Mouse (Mus musculus): Measurements from ENCODE around the gene Wdr27. TPM values are rescaled to one million over a fixed set of nuclear protein-coding genes. Genes with fewer than 3 reads are reported as not detected.

Wdr27 gene
- polyA plus RNA-seq, 2 experiments from 2014 or later = 0.57 TPM; not detected in 1

GRCm38 (mm10) chr17:14817975-14818374 is 125.0 kb downstream of the Wdr27 start:
- no peak for ATAC-seq

- ATAC-seq = no peak
Measured at GRCm38 (mm10) chr17:14816107-14816506, 126.9 kb downstream of the Wdr27 start.

GRCm38 (mm10) chr17:14815304-14815703 is 127.7 kb downstream of the Wdr27 start:
- no peak for ATAC-seq

- no peak for ATAC-seq
Measured at GRCm38 (mm10) chr17:14812631-14813030, 130.3 kb downstream of the Wdr27 start.

GRCm38 (mm10) chr17:14812033-14812432 is 130.9 kb downstream of the Wdr27 start:
- ATAC-seq = no peak

GRCm38 (mm10) chr17:14806808-14807207 is 136.2 kb downstream of the Wdr27 start:
- no peak for ATAC-seq

GRCm38 (mm10) chr17:14799243-14799642 is 143.7 kb downstream of the Wdr27 start:
- no peak for ATAC-seq

- ATAC-seq = no peak
Measured at GRCm38 (mm10) chr17:14795074-14795473, 147.9 kb downstream of the Wdr27 start.

- ATAC-seq = no peak
Measured at GRCm38 (mm10) chr17:14779356-14779755, 163.6 kb downstream of the Wdr27 start.

GRCm38 (mm10) chr17:14771339-14771738 is 171.6 kb downstream of the Wdr27 start:
- no peak for ATAC-seq

GRCm38 (mm10) chr17:14770377-14770776 is 172.6 kb downstream of the Wdr27 start:
- ATAC-seq = no peak

Other genes starting within 250 kb of the Wdr27 start
- gene Thbs2, start 248.9 kb downstream of the Wdr27 start, polyA plus RNA-seq (2017; shearing (Covaris generic)) = not detected
- 10 to 100 TPM; 18.3 to 19.1 TPM for gene 1600012H06Rik, start within 50 bp of the Wdr27 start, polyA plus RNA-seq (2017; shearing (Covaris generic))
- gene Phf10, start 18.1 kb upstream of the Wdr27 start, polyA plus RNA-seq (2017; shearing (Covaris generic)) = 10 to 100 TPM; 12.0 to 15.2 TPM
- 10 to 100 TPM; 43.4 to 66.1 TPM for gene 9030025P20Rik, start 35.3 kb upstream of the Wdr27 start, polyA plus RNA-seq (2017; shearing (Covaris generic))
- gene Gm3417, start 35.6 kb upstream of the Wdr27 start, polyA plus RNA-seq (2017; shearing (Covaris generic)) = 1 to 10 TPM; 3.1 to 3.3 TPM
- 10 to 100 TPM in 1 of 2 experiments, 1 to 10 TPM in 1; 5.6 to 10.9 TPM for gene Gm3435, start 67.0 kb upstream of the Wdr27 start, polyA plus RNA-seq (2017; shearing (Covaris generic))
- 100 to 1,000 TPM; 102 to 158 TPM for gene Ermard, start 98.0 kb upstream of the Wdr27 start, polyA plus RNA-seq (2017; shearing (Covaris generic))
- gene Tcte3, start 98.3 kb upstream of the Wdr27 start, polyA plus RNA-seq (2017; shearing (Covaris generic)) = 1 to 10 TPM in 1 of 2 experiments, not detected in 1; 5.5 TPM
- 1 to 10 TPM; 2.1 to 4.7 TPM for gene Gm3448, start 98.4 kb upstream of the Wdr27 start, polyA plus RNA-seq (2017; shearing (Covaris generic))

Measured in activated CD4-positive, CD25-positive, alpha-beta regulatory T cell, adult 4 months (primary cell).